In genomic region chr14:20191136-20191735, GRCm38 (mm10) we compare ENCODE assay signal across 15 mouse cellular contexts.
"Had no signal": no experiment of that assay in that cellular context is flagged by ENCODE, and none has a peak within 500 bp of the region (broad histone marks: within the 10 kb centered on the region; RNA-seq: fewer than 3 reads in every experiment).

No protein-coding gene starts in this region.

- H3K36me3 ChIP-seq: limb, embryonic 10.5 days; limb, embryonic 13.5 days; liver, embryonic 12.5 days; liver, embryonic 15.5 days; lung, embryonic 15.5 days; midbrain, embryonic 13.5 days had no signal

- H3K27ac ChIP-seq: layer of hippocampus, adult 2 months; limb, embryonic 10.5 days; limb, embryonic 13.5 days; liver, embryonic 12.5 days; liver, embryonic 15.5 days; lung, embryonic 15.5 days; midbrain, embryonic 13.5 days; stomach, postnatal 0 days had no signal

- H3K4me1 ChIP-seq: limb, embryonic 10.5 days; limb, embryonic 13.5 days; lung, embryonic 15.5 days; midbrain, embryonic 13.5 days had no signal

- H3K27me3 ChIP-seq: limb, embryonic 13.5 days; liver, embryonic 12.5 days; liver, embryonic 15.5 days; lung, embryonic 15.5 days; midbrain, embryonic 13.5 days had no signal

- ATAC-seq: liver, embryonic 12.5 days; midbrain, embryonic 13.5 days had no signal

- H3K4me3 ChIP-seq: layer of hippocampus, adult 2 months; limb, embryonic 10.5 days; limb, embryonic 13.5 days; liver, embryonic 12.5 days; liver, embryonic 15.5 days; lung, embryonic 15.5 days; midbrain, embryonic 13.5 days had no signal

- H3K9me3 ChIP-seq: limb, embryonic 10.5 days; limb, embryonic 13.5 days; liver, embryonic 12.5 days; liver, embryonic 15.5 days; lung, embryonic 15.5 days; midbrain, embryonic 13.5 days had no signal

- DNase-seq: kidney, postnatal 25 days; layer of hippocampus, adult 9-11 months; liver; lung, adult 18-20 months; lung, postnatal 10 days; lung, postnatal 36 days; thymus, postnatal 25 days had no signal

- H3K9ac ChIP-seq: limb, embryonic 13.5 days; liver, embryonic 12.5 days; liver, embryonic 15.5 days; lung, embryonic 15.5 days; midbrain, embryonic 13.5 days had no signal

- H3K4me2 ChIP-seq: limb, embryonic 13.5 days; liver, embryonic 12.5 days; liver, embryonic 15.5 days; lung, embryonic 15.5 days; midbrain, embryonic 13.5 days had no signal
